Mouse (Mus musculus): ENCODE measurements around the gene Timm50.

Timm50 gene

GRCm38 (mm10) chr7:28326457-28326856 lies 14.6 kb upstream of the Timm50 start:
- DNase-seq (ENCODE audit: low spot score), result no peak

- DNase-seq (ENCODE audit: low spot score), result no peak
Observed at GRCm38 (mm10) chr7:28325293-28325692, 13.4 kb upstream of the Timm50 start.

GRCm38 (mm10) chr7:28321974-28322720 lies 10.3 kb upstream of the Timm50 start:
- no peak for DNase-seq (ENCODE audit: low spot score)

- no peak for DNase-seq (ENCODE audit: low spot score)
Observed at GRCm38 (mm10) chr7:28318714-28319113, 6.8 kb upstream of the Timm50 start.

GRCm38 (mm10) chr7:28318036-28318435 lies 6.2 kb upstream of the Timm50 start:
- no peak for DNase-seq (ENCODE audit: low spot score)

- peak; percentile 24 for DNase-seq (ENCODE audit: low spot score)
Observed at GRCm38 (mm10) chr7:28311151-28311925, 534 bp downstream of the Timm50 start.

GRCm38 (mm10) chr7:28309737-28310136 lies 2.1 kb downstream of the Timm50 start:
- DNase-seq (ENCODE audit: low spot score), result no peak

GRCm38 (mm10) chr7:28306216-28306615 lies 5.7 kb downstream of the Timm50 start:
- DNase-seq (ENCODE audit: low spot score), result no peak

- DNase-seq (ENCODE audit: low spot score), result no peak
Observed at GRCm38 (mm10) chr7:28305641-28306040, 6.2 kb downstream of the Timm50 start.

- peak; percentile 51 for DNase-seq (ENCODE audit: low spot score)
Observed at GRCm38 (mm10) chr7:28301616-28302433, 10.0 kb downstream of the Timm50 start, which contains the start of gene Dll3. Dll3 (minus strand) TSS chr7:28302238.

GRCm38 (mm10) chr7:28298837-28299625 lies 12.8 kb downstream of the Timm50 start:
- DNase-seq (ENCODE audit: low spot score), result no peak

- peak; percentile 75 for DNase-seq (ENCODE audit: low spot score)
Observed at GRCm38 (mm10) chr7:28294481-28294880, 17.4 kb downstream of the Timm50 start.

GRCm38 (mm10) chr7:28290638-28291590 lies 21.0 kb downstream of the Timm50 start, which contains the start of gene Selenov:
Selenov (minus strand) TSS chr7:28291186.
- DNase-seq (ENCODE audit: low spot score), result peak; percentile 36

- DNase-seq (ENCODE audit: low spot score), result no peak
Observed at GRCm38 (mm10) chr7:28290165-28290564, 21.7 kb downstream of the Timm50 start.

- DNase-seq (ENCODE audit: low spot score), result no peak
Observed at GRCm38 (mm10) chr7:28280630-28281029, 31.2 kb downstream of the Timm50 start.

- DNase-seq (ENCODE audit: low spot score), result no peak
Observed at GRCm38 (mm10) chr7:28278279-28278652, 33.6 kb downstream of the Timm50 start.

- peak; percentile 90 for DNase-seq (ENCODE audit: low spot score)
Observed at GRCm38 (mm10) chr7:28277615-28278278, 34.1 kb downstream of the Timm50 start, which contains the start of gene Eid2b. Eid2b (plus strand) TSS chr7:28277739.

GRCm38 (mm10) chr7:28277237-28277614 lies 34.6 kb downstream of the Timm50 start:
- DNase-seq (ENCODE audit: low spot score), result no peak

GRCm38 (mm10) chr7:28271761-28272160 lies 40.1 kb downstream of the Timm50 start:
- no peak for DNase-seq (ENCODE audit: low spot score)

GRCm38 (mm10) chr7:28269355-28269754 lies 42.5 kb downstream of the Timm50 start:
- no peak for DNase-seq (ENCODE audit: low spot score)

Measured in yolk sac, embryonic 10.5 days (tissue).